Mouse (Mus musculus): ENCODE results near the gene Rap1a.

DNA sequence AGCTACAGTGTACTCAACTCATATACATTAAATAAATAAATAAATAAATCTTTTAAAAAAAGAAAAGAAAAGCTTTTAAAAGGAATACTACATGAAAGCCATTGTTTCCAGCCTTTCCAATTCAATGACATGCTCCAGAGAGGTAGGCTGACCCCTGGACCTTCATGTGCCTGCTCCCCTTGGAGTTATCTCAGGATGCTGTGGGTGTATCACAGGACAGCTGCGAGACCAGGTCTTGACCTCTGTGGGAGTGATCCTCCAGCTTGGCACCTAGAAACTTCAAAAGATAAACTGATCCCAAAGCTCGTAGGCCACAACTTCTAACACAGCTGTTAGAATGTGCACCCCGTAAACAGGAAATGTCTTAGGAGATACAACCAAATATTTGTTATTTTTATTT is 37.5 kb upstream of the Rap1a start:
- no peak for TF ChIP-seq CTCF (IDR thresholded peaks at IDR 0.05)
- no peak for TF ChIP-seq EP300 (IDR thresholded peaks at IDR 0.05)
